ENCODE assay signal across 8 mouse cellular contexts in the genomic region with DNA sequence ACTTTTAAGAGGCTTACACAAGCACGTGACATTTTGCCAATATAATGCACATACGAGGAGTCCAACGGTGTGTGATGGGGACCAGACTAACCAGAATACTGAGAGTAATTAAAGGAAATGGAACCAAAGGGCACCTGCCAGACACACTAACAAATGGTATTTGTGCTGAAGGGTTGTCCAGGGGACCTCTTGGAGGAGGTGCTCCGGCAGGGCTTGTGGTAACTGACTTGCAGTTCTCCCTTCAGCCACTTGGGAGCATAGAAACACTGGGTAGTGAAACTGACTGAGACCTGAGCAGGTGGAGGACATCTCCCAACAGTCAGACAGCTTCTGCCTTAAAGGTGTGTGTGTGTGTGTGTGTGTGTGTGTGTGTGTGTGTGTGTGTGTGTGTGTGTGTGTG.
A peak's percentile ranks its signal among the peaks of the same experiment; 100 is the strongest.
DNase-seq lines count a peak whose midpoint lies in the region; ATAC-seq and TF ChIP-seq lines count a peak whose summit lies in the region.

No protein-coding gene starts in this region.

- TF ChIP-seq EP300 in heart, postnatal 0 days (IDR thresholded peaks at IDR 0.05; ENCODE audit: low read depth) = no peak

- H3K27me3 ChIP-seq in heart, postnatal 0 days (ENCODE audit: control insufficient read depth, insufficient read depth, low read length) = no peaks in the 10 kb centered on the region
- H3K27me3 ChIP-seq in liver, embryonic 16.5 days (ENCODE audit: control insufficient read depth, insufficient read depth, low read depth, low read length) = no peaks in the 10 kb centered on the region
- no peaks in the 10 kb centered on the region for H3K27me3 ChIP-seq in neural tube, embryonic 14.5 days (ENCODE audit: control insufficient read depth, insufficient read depth, low read length)

- H3K4me3 ChIP-seq in bone marrow, adult 2 months (replicated peaks; ENCODE audit: control insufficient read depth, low read depth, low read length) = no peak overlapping the region
- H3K4me3 ChIP-seq in embryonic fibroblast, embryonic 13.5 days (ENCODE audit: insufficient read depth, low read length) = no peak overlapping the region
- no peak overlapping the region for H3K4me3 ChIP-seq in heart, postnatal 0 days (ENCODE audit: low read depth, low read length)
- no peak overlapping the region for H3K4me3 ChIP-seq in liver, embryonic 16.5 days (ENCODE audit: low read depth, low read length)
- no peak overlapping the region for H3K4me3 ChIP-seq in neural tube, embryonic 14.5 days (ENCODE audit: low read depth, low read length)

- DNase-seq in heart, postnatal 0 days (ENCODE audit: low spot score) = peak; percentile 60
- DNase-seq in kidney, postnatal 25 days = peak; percentile 84 to 90
- peak; percentile 54 for DNase-seq in thymus, postnatal 0 days (ENCODE audit: low spot score)

- no peaks in the 10 kb centered on the region for H3K9me3 ChIP-seq in heart, postnatal 0 days (replicated peaks; ENCODE audit: control insufficient read depth, low read length)
- no peaks in the 10 kb centered on the region for H3K9me3 ChIP-seq in liver, embryonic 16.5 days (replicated peaks; ENCODE audit: control insufficient read depth, low read length)
- H3K9me3 ChIP-seq in neural tube, embryonic 14.5 days (ENCODE audit: control insufficient read depth, low read length) = no peaks in the 10 kb centered on the region

- H3K9ac ChIP-seq in heart, postnatal 0 days (replicated peaks; ENCODE audit: low read depth, low read length) = no peak overlapping the region
- H3K9ac ChIP-seq in liver, embryonic 16.5 days (ENCODE audit: low read depth, low read length) = no peak overlapping the region
- H3K9ac ChIP-seq in neural tube, embryonic 14.5 days (replicated peaks; ENCODE audit: low read depth, low read length) = no peak overlapping the region

- H3K36me3 ChIP-seq in heart, postnatal 0 days (replicated peaks; ENCODE audit: control insufficient read depth, insufficient read depth, low read length) = no peaks in the 10 kb centered on the region
- H3K36me3 ChIP-seq in liver, embryonic 16.5 days (ENCODE audit: control insufficient read depth, insufficient read depth) = no peaks in the 10 kb centered on the region
- no peaks in the 10 kb centered on the region for H3K36me3 ChIP-seq in neural tube, embryonic 14.5 days (ENCODE audit: control insufficient read depth, insufficient read depth, low read length)

- TF ChIP-seq CTCF in bone marrow, adult 2 months (IDR thresholded peaks at IDR 0.05; ENCODE audit: control insufficient read depth, insufficient read depth, low read length) = 0 out of 2 replicates have a peak, but pooled peaks have one; percentile 17
- peak; percentile 34; the same call in 1 of the 2 replicates for TF ChIP-seq CTCF in embryonic fibroblast, embryonic 13.5 days (IDR thresholded peaks at IDR 0.05; ENCODE audit: borderline replicate concordance, insufficient read depth, low read length)
- TF ChIP-seq CTCF in heart, postnatal 0 days (IDR thresholded peaks at IDR 0.05; ENCODE audit: low read depth) = peak; percentile 76

- WGBS in bone marrow, adult 2 months = 33% methylated on average over 4 of the region's 4 CpGs
- 24% methylated on average over 4 of the region's 4 CpGs for WGBS in heart, postnatal 0 days
- WGBS in liver, embryonic 16.5 days (ENCODE audit: insufficient replicate concordance) = 24% methylated on average over 4 of the region's 4 CpGs
- 16% methylated on average over 4 of the region's 4 CpGs for WGBS in neural tube, embryonic 14.5 days

- peak; percentile 82 for ATAC-seq in CD4-positive, CD25-positive, alpha-beta regulatory T cell, adult 4 months
- ATAC-seq in heart, postnatal 0 days (ENCODE audit: insufficient read depth, low read depth) = peak; percentile 71; the same call in 1 of the 2 replicates
- 0 out of 2 replicates have a peak, but pooled peaks have one; percentile 60 for ATAC-seq in liver, embryonic 16.5 days (ENCODE audit: low read depth)
- ATAC-seq in neural tube, embryonic 14.5 days (ENCODE audit: low read depth) = peak; percentile 83

- H3K27ac ChIP-seq in bone marrow, adult 2 months (ENCODE audit: control insufficient read depth, insufficient read depth, low read depth, low read length, poor library complexity) = no peak overlapping the region
- H3K27ac ChIP-seq in embryonic fibroblast, embryonic 13.5 days (ENCODE audit: insufficient read depth, low read length) = no peak overlapping the region
- no peak overlapping the region for H3K27ac ChIP-seq in heart, postnatal 0 days (ENCODE audit: low read depth)
- H3K27ac ChIP-seq in liver, embryonic 16.5 days (ENCODE audit: low read length) = no peak overlapping the region
- no peak overlapping the region; the same call in 1 of the 2 replicates for H3K27ac ChIP-seq in neural tube, embryonic 14.5 days (ENCODE audit: low read depth, low read length)

- no peaks in the 10 kb centered on the region for H3K4me1 ChIP-seq in bone marrow, adult 2 months (ENCODE audit: control insufficient read depth, insufficient read depth, low read length)
- H3K4me1 ChIP-seq in embryonic fibroblast, embryonic 13.5 days (ENCODE audit: control insufficient read depth, insufficient read depth, low read length) = peaks cover 5% of the 10 kb centered on the region
- peaks cover 9% of the 10 kb centered on the region; the same call in 1 of the 2 replicates for H3K4me1 ChIP-seq in heart, postnatal 0 days (ENCODE audit: control insufficient read depth, insufficient read depth)
- peaks cover 2% of the 10 kb centered on the region; the same call in 1 of the 2 replicates for H3K4me1 ChIP-seq in liver, embryonic 16.5 days (ENCODE audit: control insufficient read depth, low read depth, low read length)
- H3K4me1 ChIP-seq in neural tube, embryonic 14.5 days (ENCODE audit: control insufficient read depth, insufficient read depth, low read length) = peaks cover 15% of the 10 kb centered on the region

- no peak for TF ChIP-seq POLR2A in bone marrow, adult 2 months (IDR thresholded peaks at IDR 0.05; ENCODE audit: borderline replicate concordance, control insufficient read depth, low read depth, low read length)
- no peak for TF ChIP-seq POLR2A in embryonic fibroblast, embryonic 13.5 days (IDR thresholded peaks at IDR 0.05; ENCODE audit: low read depth, low read length)

- H3K4me2 ChIP-seq in heart, postnatal 0 days (ENCODE audit: low read depth, low read length) = peak overlapping the region; percentile 15; the same call in 1 of the 2 replicates
- H3K4me2 ChIP-seq in liver, embryonic 16.5 days (ENCODE audit: low read depth, low read length) = no peak overlapping the region
- H3K4me2 ChIP-seq in neural tube, embryonic 14.5 days (ENCODE audit: low read depth, low read length) = no peak overlapping the region; the same call in 1 of the 2 replicates

Comparison
In these comparisons a context has a peak if more than half of its experiments do, and no peak if none do; other contexts are left out.
1. CTCF ChIP-seq: peak in every context shown above with its lines; median percentile 76 in heart, postnatal 0 days; 34 in embryonic fibroblast, embryonic 13.5 days; 17 in bone marrow, adult 2 months.